Mouse (Mus musculus) adrenal gland, postnatal 36 days (tissue): ENCODE results near the gene Csgalnact2. TPM values are rescaled to one million over a fixed set of nuclear protein-coding genes. Genes with fewer than 3 reads are reported as not detected.

ENCODE experiments used
- DNase-seq, 2 experiments: peaks; one replicate each; pipeline ENCODE4 v3.0.0; 2021; ENCODE audit warnings: mixed read lengths in 1 of 2
- total RNA-seq, 2 experiments: library from RNA; stranded (reverse); gene quantifications; 2 replicates each; pipeline ENCODE4 v1.2.3; 2021

Gene Csgalnact2
- total RNA-seq, 2 experiments from 2014 or later = 18.2 to 23.2 TPM

GRCm38 (mm10) chr6:118137148-118137547, 1.8 kb downstream of the Csgalnact2 start:
- no peak for DNase-seq

DNA sequence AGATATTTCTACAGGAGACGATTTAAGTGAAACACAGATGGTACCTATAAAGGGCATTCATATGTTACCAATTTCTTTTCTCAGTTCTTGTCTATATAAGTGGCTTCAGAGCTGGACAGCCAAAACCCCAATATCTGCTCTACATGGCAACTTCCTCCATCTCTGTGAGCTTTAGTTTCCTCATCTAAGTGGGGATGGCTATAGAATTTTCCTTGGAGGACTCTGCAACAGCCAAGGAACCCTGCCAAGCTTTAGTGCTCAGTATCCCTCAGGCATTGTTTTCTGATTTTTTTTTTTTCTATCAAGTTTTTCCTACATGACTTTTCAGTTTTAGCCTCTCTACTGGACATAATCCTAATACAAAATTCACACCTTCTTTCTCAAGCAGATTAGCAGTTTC, 4.5 kb downstream of the Csgalnact2 start:
- no peak for DNase-seq

GRCm38 (mm10) chr6:118130022-118130421, 8.9 kb downstream of the Csgalnact2 start:
- no peak for DNase-seq

GRCm38 (mm10) chr6:118127827-118128487, 11.0 kb downstream of the Csgalnact2 start:
- no peak for DNase-seq

DNA sequence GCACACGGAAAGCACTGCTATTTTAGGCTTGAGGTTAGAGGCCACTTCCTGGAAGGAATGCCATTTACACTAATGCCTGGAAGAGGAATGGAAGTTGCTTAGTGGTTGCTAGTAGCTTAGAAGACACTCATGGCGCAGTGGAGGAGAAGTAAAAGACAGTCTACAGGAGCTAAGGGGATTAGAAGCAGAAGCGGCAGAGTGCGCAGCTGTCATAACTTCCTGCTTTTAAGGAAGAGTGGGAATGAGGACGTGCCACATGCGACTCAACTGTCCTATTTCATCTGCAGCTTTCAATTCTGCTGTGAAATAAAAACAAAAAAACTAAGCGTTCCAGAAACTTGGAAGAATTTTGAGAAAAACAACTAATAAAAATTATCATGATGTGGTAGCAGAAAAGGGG, 11.7 kb downstream of the Csgalnact2 start:
- DNase-seq = no peak

DNA sequence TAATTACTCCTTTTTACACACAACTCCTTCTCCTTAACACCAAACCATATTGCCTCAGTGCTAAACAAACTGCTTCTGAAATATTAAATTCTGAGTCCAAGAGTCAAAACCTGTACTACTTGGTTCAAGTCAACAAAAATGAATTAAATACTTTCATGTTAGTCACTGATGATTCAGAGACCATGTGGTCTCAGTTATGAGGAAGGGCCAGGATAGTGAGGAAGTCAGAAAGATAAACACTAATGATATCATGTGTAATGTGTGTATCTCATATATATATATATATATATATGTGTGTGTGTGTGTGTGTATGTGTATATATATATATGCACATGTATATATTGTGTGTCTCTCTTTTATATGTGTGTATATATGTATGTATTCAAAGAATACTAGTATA, 12.4 kb downstream of the Csgalnact2 start:
- no peak for DNase-seq

DNA sequence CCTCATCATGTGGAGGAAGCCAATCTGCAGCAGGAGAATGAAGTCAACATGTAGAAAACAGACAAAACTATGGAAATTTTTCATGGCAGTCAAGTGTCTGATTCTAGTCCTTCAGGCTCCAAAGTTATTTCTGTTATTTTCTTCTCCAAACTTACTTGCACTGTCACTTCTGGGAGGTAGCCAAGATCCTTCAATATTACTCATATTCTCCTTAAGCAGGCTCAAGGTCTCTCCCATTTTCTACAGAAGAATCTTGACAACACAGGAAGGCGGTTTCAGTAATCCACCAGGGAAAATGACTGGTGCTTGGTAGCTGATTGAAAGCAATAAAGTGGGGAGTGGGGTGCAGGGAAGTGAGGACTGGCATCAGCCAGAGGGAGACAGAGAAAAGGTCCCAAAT, 16.2 kb downstream of the Csgalnact2 start:
- DNase-seq = no peak

DNA sequence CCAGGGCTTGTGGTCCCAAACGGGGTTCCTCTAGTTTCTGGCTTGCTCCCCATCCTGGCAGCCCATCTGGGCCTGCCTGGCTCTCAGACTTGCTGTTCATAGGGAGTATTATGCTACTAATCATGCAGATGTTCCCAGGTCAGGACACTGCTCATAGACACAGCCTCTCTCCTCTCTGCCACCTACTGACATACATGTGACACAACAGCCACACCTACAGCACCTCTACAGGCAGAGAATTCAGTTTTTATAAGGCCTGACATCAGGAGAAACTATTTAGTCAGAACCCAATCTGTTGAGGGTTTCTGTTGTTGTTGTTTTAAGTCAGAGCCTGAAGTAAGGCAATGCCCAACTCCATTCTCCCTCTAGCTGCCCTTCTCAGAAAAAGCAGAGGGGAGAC, 27.1 kb downstream of the Csgalnact2 start:
- DNase-seq = no peak

DNA sequence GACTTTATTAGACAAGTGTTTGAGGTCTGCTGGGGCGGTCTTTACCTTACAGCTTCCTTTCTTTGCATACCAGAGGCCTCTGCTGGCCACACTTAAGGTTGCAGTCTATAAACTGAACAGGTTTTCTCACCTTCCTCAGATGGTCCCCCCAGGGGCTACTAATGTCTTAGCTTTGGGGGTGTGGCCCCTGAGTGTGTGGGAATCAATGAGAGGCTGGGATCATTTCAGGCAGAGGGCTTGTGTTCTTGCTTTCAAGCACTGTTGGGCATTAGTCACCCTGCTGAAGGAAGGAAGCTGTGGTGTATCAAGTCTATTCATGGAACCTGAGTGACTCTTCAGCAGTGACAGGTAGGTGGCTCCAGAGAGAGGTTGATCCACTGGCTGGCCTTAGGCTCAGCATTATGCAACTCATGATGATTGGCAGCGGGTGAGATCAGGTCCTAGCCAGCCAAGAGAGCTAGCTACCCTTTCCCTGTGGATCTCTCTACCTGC, 39.6 kb downstream of the Csgalnact2 start:
- no peak for DNase-seq

DNA sequence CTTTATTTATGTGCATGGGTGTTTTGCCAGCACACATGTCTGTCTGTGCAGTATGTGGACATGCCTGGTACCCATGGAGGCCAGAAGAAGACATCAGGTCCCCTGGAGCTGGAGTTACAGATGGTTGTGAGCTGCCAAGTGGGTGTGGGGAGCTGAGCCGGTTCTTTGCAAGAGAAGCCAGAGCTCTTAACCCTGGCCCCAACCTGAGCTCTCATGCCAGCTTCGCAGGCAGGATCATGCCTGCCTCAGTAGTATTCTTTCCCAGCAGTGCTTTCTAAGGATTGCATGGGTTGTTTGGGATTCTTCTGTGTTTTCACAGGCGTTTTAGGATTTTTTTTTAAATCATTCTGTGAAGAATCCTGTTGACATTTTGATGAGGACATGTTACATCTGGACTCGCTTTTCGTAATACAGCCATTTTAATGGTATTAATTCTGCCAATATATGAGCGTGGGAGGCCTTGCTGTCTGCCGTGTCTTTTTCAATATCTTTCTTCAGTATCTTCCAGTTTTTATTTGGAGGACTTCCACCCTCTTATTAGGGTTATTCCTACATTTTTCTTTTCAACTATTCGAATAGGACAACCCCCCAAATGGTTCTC, 41.1 kb downstream of the Csgalnact2 start:
- no peak for DNase-seq

- no peak for DNase-seq
Observed at GRCm38 (mm10) chr6:118090827-118091226, 48.1 kb downstream of the Csgalnact2 start.

DNA sequence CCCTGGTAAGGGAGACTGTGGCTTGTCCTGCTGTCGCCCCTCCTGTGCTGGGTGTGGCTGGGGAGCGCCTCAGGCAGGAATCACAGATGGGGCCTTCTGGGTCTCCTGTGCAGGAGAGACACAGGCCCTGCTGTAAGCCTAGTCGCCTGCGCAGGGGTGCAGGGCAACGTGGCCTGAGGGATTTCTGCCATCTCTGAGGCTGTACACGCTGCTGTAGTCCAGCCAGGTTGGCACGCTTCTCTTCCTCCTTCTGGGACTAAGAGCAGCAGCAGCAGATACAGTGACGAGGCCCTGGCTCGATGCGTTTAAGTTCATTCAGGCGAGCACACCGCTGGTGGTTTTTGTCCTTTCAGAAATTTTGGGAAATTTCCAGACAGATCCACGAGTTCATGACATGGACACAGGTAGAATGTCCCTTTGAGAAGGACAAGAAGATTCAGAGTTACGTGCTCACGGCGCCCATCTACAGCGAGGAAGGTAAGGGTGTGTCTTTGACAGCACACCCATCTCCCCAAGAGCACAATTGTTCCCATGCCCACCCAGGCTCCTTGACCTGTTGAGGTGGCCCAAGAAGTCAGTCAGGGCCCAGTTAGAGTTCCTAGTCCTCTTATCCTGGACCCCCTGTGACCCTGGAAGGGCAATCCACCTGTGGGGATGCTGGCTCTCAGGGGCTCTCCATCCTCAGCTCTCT, 50.0 kb downstream of the Csgalnact2 start:
- DNase-seq = no peak

DNA sequence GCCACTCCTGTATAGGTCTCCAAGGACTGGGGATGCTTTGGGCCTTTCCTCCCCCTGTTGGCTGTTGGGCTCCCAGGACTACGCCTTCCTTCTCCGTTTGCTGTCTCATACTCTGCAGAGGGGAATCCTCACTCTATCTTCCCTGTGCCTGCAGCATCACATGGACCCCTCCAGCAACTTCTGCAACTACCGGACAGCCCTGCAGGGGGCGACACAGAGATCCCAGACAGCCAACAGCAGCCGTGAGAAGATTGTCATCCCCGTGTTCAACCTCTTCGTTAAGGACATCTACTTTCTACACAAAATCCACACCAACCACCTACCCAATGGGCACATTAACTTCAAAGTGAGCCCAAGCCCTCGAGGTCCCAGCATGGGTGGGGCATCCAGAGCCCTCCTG, 51.0 kb downstream of the Csgalnact2 start:
- no peak for DNase-seq

- DNase-seq = no peak
Observed at GRCm38 (mm10) chr6:118084596-118084995, 54.3 kb downstream of the Csgalnact2 start.

DNA sequence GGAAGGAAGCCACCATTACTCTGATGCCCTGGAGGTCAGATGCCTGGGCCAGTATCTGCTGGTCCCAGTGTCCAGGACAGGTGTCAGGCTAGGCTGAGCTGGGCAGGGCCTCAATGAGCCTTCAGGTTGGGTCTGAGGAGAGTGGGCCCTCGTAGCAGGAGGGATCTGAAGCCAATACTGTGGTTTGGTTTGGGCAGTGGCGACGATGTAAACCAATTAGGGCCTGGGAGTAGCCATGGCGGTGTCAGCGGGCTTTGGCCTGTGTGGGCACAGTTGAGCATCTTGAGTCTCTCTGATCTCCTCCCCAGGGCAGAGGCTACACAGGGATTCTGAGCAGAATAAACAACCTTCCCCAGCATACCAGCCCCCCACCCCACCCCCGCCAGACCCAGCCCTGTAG, 55.3 kb downstream of the Csgalnact2 start:
- DNase-seq = no peak

DNA sequence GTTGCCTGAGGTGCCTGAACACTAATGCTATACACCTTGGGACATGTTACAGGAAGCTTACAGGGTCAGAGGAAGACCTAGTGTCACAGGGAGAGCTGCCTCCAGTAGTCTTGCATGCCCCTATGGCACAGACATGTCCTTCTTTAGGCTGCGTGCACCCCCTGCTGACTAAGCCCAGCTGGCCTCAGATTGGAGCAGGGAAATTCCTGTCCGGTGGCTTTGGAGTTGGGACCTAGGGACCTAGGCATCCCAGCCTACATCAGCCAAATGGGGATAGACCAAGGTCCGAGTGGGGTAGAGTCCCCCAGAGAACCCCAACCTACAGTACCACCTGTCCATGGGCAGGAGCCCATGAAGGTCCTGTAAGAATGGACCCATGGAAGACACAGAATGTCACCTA, 56.6 kb downstream of the Csgalnact2 start:
- DNase-seq = no peak

GRCm38 (mm10) chr6:118080711-118081110, 58.2 kb downstream of the Csgalnact2 start:
- no peak for DNase-seq

DNA sequence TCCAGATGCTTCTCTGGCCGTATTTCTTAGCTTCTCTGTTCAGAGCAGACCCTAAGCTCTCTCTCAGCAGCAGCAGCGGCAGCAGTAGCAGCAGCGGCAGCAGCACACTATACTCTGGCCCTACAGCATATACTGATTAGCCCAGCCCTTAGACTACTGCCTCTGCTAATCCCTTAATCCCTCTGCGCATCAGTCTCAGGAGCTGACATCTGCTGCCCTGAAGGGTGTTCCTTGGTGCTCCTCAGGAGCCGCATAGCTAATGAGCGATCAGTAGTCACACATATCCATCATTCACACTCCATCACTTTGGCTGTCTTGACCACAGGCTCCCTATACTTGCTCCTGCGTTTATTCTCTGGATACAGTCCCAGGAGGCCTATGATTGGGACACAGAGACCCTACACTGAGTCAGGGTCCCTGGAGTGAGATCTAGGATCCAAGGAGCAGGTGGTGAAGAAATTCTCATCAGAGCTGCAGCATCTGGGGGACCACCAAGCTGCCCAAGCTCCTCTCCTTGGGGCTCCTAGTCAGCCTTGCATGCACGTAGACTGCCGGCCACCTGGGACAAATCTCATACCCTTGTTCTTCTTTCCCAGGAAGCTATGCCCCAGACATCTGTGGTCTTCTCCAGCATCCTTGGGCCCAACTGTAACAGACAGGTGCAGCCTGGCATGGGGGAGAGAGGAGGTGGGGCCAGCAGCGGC, 59.0 kb downstream of the Csgalnact2 start:
- DNase-seq = no peak

DNA sequence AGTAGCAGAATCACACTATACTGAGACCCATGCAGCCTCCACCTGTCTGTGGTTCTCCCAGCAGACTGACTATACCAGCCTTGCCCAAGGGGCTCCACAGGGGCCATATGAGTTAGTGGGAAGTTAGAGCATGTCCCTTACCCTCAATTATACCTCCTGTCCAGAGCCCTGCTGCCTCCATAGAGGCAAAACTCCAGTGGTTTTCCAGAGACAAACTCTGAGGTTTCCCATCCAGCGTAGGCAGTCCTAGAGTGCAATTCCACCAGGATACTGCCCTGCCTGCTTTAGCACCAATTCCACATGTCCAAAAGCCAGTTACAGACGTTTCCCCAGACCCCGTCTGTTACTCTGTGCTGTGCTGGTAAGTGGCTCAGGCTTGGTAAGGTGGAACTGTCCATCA, 59.6 kb downstream of the Csgalnact2 start:
- DNase-seq = no peak

- no peak for DNase-seq
Observed at GRCm38 (mm10) chr6:118078751-118079150, 60.2 kb downstream of the Csgalnact2 start.

GRCm38 (mm10) chr6:118077421-118077820, 61.5 kb downstream of the Csgalnact2 start:
- DNase-seq = no peak

- no peak for DNase-seq
Observed at GRCm38 (mm10) chr6:118076748-118077147, 62.2 kb downstream of the Csgalnact2 start.

DNA sequence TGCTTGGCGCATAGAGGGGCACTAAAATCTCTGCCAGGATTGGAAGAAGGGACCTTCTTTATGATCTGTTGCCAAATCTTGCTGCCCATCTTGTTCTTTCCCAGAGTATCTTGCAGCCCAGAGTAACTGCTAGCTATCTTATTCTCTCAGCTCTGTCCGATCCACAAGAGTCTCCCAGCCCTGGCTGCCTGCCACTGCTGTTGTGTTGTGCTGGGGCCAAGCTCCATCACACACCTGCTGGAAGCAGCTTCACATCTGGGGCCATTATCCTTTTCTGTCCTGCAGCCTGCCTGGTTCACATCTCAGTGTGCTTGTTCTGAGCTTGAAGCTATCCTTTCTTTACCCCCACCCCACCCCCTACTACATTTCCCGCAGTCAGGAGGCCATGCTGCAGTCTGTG, 62.7 kb downstream of the Csgalnact2 start:
- no peak for DNase-seq
